Mouse (Mus musculus): ENCODE measurements at regions not wholly inside any gene's neighbourhood (a gene's known extent, or its start where the extent isn't known, plus 50 kb on each side); places are given as distances from the start of the nearest gene placed in this dataset.

- TF ChIP-seq USF1 (IDR thresholded peaks at IDR 0.05; ENCODE audit: low read depth) (no peak), CTCF (IDR thresholded peaks at IDR 0.05; ENCODE audit: control insufficient read depth, insufficient read depth, insufficient read length) (no peak), MAX (IDR thresholded peaks at IDR 0.05) (no peak), MYOD1 (IDR thresholded peaks at IDR 0.05; ENCODE audit: control insufficient read depth, insufficient read length, low read depth) (no peak), CEBPB (IDR thresholded peaks at IDR 0.05; ENCODE audit: low read depth) (no peak), MYOG (IDR thresholded peaks at IDR 0.05; ENCODE audit: control insufficient read depth, extremely low read depth, insufficient read length) (no peak), FOSL1 (IDR thresholded peaks at IDR 0.05; ENCODE audit: insufficient read depth, low read length, poor library complexity, severe bottlenecking) (no peak)
These were observed 432.3 kb downstream of the Slc4a3 start for GRCm38 (mm10) chr1:75978203-75978986.

Data from C2C12 (cell line).